Mouse (Mus musculus): ENCODE measurements around the gene Plekho2. TPM values are rescaled to one million over a fixed set of nuclear protein-coding genes. Genes with fewer than 3 reads are reported as not detected.

The Plekho2 gene
- total RNA-seq, 4 experiments from 2014 or later: 13.4 to 21.0 (median 14.2) TPM

GRCm38 (mm10) chr9:65555001-65555405 lies 24.8 kb downstream of the Plekho2 start:
- DNase-seq (ENCODE audit: low spot score in 2 of 2): no peak

GRCm38 (mm10) chr9:65552711-65553110 lies 27.1 kb downstream of the Plekho2 start:
- no peak for DNase-seq (ENCODE audit: low spot score in 2 of 2)

- no peak for DNase-seq (ENCODE audit: low spot score in 2 of 2)
Measured at GRCm38 (mm10) chr9:65552141-65552540, 27.7 kb downstream of the Plekho2 start.

GRCm38 (mm10) chr9:65551035-65551434 lies 28.8 kb downstream of the Plekho2 start:
- no peak for DNase-seq (ENCODE audit: low spot score in 2 of 2)

GRCm38 (mm10) chr9:65550079-65550831 lies 29.6 kb downstream of the Plekho2 start:
- DNase-seq (ENCODE audit: low spot score in 2 of 2): no peak

GRCm38 (mm10) chr9:65549643-65550042 lies 30.2 kb downstream of the Plekho2 start:
- no peak for DNase-seq (ENCODE audit: low spot score in 2 of 2)

GRCm38 (mm10) chr9:65549139-65549538 lies 30.7 kb downstream of the Plekho2 start:
- DNase-seq (ENCODE audit: low spot score in 2 of 2): no peak

GRCm38 (mm10) chr9:65548311-65548710 lies 31.5 kb downstream of the Plekho2 start:
- DNase-seq (ENCODE audit: low spot score in 2 of 2): no peak

- no peak for DNase-seq (ENCODE audit: low spot score in 2 of 2)
Measured at GRCm38 (mm10) chr9:65547844-65548243, 32.0 kb downstream of the Plekho2 start.

GRCm38 (mm10) chr9:65547111-65547510 lies 32.7 kb downstream of the Plekho2 start:
- no peak for DNase-seq (ENCODE audit: low spot score in 2 of 2)

- DNase-seq (ENCODE audit: low spot score in 2 of 2): no peak
Measured at GRCm38 (mm10) chr9:65546413-65546695, 33.5 kb downstream of the Plekho2 start.

GRCm38 (mm10) chr9:65545635-65546412 lies 34.0 kb downstream of the Plekho2 start:
- no peak for DNase-seq (ENCODE audit: low spot score in 2 of 2)

GRCm38 (mm10) chr9:65542111-65542524 lies 37.7 kb downstream of the Plekho2 start:
- DNase-seq (ENCODE audit: low spot score in 2 of 2): no peak

GRCm38 (mm10) chr9:65541126-65542068 lies 38.4 kb downstream of the Plekho2 start:
- no peak for DNase-seq (ENCODE audit: low spot score in 2 of 2)

GRCm38 (mm10) chr9:65539697-65540096 lies 40.1 kb downstream of the Plekho2 start:
- no peak for DNase-seq (ENCODE audit: low spot score in 2 of 2)

- DNase-seq (ENCODE audit: low spot score in 2 of 2): no peak
Measured at GRCm38 (mm10) chr9:65537901-65538630, 41.8 kb downstream of the Plekho2 start.

GRCm38 (mm10) chr9:65536491-65536890 lies 43.3 kb downstream of the Plekho2 start:
- DNase-seq (ENCODE audit: low spot score in 2 of 2): no peak

GRCm38 (mm10) chr9:65535789-65536469 lies 43.9 kb downstream of the Plekho2 start:
- DNase-seq (ENCODE audit: low spot score in 2 of 2): no peak

GRCm38 (mm10) chr9:65535191-65535722 lies 44.6 kb downstream of the Plekho2 start:
- no peak for DNase-seq (ENCODE audit: low spot score in 2 of 2)

GRCm38 (mm10) chr9:65534111-65534510 lies 45.7 kb downstream of the Plekho2 start:
- no peak for DNase-seq (ENCODE audit: low spot score in 2 of 2)

Measured in layer of hippocampus, adult 8-10 months (tissue).